Mouse (Mus musculus) kidney, adult 2 months (tissue): ENCODE measurements at regions not wholly inside any gene's neighbourhood (a gene's known extent, or its start where the extent isn't known, plus 50 kb on each side); places are given as distances from the start of the nearest gene placed in this dataset.
A peak's percentile ranks its signal among the peaks of the same experiment; 100 is the strongest.
"Not testable (repeated sequence)": the region's sequence is repeated elsewhere in the genome, so short reads cannot be mapped to it uniquely, and the experiment has no call there.

ENCODE experiments used
- DNase-seq: peaks from one replicate; pipeline ENCODE4 v3.0.0; 2021
- H3K27ac ChIP-seq: fragments of 200-500 bp; 2 replicates; pipeline ENCODE4 v1.5.1; 2012; ENCODE audit warnings: low read depth, low read length, control low read depth, inconsistent platforms; ENCODE audit not compliant: insufficient read depth
- H3K27me3 ChIP-seq: fragments of 200-500 bp; replicated peaks from 2 replicates; pipeline ENCODE4 v1.6.1; 2012; ENCODE audit warnings: mild to moderate bottlenecking, moderate library complexity, low read length, inconsistent platforms; ENCODE audit not compliant: control insufficient read depth, insufficient read depth
- H3K36me3 ChIP-seq: fragments of 200-500 bp; 2 replicates; pipeline ENCODE4 v1.6.1; 2012; ENCODE audit warnings: mild to moderate bottlenecking, moderate library complexity, low read length, inconsistent platforms; ENCODE audit not compliant: control insufficient read depth, insufficient read depth
- H3K4me1 ChIP-seq: fragments of 200-500 bp; 2 replicates; pipeline ENCODE4 v1.6.1; 2011; ENCODE audit warnings: low read length; ENCODE audit not compliant: control insufficient read depth, insufficient read depth
- H3K4me3 ChIP-seq: fragments of 200-500 bp; 2 replicates; pipeline ENCODE4 v1.5.1; 2011; ENCODE audit warnings: mild to moderate bottlenecking, low read depth, low read length, control low read depth; ENCODE audit not compliant: insufficient read depth
- CTCF ChIP-seq: fragments of 200-500 bp; conservative IDR thresholded peaks from 2 replicates; pipeline ENCODE4 v1.5.1; 2011; ENCODE audit warnings: low read depth, mild to moderate bottlenecking, control low read depth, low read length, moderate library complexity, mixed read lengths; ENCODE audit not compliant: insufficient read depth, insufficient read length
- POLR2A ChIP-seq: fragments of 200-500 bp; IDR thresholded peaks from one replicate; pipeline ENCODE4 v1.6.1; 2011; ENCODE audit warnings: low read depth, low read length, control low read depth
- WGBS: fragments of 180-500 bp; shearing (Covaris S2); methylation state at CpG from one replicate; pipeline ENCODE4 v1.1.7; 2018; 5-methylcytosine and 5-hydroxymethylcytosine counted together

DNA sequence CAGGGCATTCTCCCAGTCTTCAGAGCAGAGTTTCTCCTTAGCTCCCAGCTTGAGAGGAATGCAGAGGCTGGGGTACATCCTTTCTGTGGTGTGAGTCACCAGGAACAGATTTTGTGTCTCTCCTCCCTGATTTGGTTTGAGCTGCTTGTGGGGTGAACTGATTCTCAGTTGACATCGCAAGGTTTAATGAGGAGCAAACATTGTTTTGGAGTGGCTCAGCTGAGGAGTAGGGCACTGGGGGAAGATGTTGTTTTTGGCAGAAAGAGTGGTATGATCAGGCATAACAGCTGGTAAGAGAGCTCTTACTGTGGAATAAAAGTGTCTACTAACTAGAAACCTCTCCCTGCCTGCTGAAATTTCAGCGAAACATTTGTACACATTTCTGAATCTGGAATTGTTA, 519.4 kb upstream of the Fam241a start:
- Histone ChIP-seq H3K4me3 (no peak overlapping the region), H3K27me3 (no peaks in the 10 kb centered on the region), H3K36me3 (no peaks in the 10 kb centered on the region), H3K4me1 (no peaks in the 10 kb centered on the region), H3K27ac (no peak overlapping the region)
- WGBS = 50% methylated on average over 2 of the region's 2 CpGs
- no peak for TF ChIP-seq CTCF
- no peak for TF ChIP-seq POLR2A
- DNase-seq = no peak

DNA sequence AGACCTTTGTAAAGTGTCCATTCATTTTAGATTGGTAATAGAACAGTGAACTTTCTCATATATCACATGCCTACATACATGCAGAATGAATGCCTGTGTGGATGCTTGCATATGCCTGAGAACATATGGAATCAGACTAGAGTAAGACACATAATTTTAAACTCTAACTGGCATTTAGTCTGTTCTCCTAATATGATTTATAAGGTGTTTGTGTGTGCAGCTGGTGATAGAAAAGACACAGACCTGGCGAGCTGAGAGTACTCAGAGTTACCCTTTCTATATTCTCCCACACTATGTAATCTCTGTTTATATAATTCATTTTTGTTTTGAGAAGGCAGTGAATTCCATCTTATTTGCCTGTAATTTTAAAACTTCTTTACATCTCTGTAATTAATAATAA, 517.4 kb upstream of the Fam241a start:
- Histone ChIP-seq H3K4me3 (no peak overlapping the region), H3K27me3 (no peaks in the 10 kb centered on the region), H3K36me3 (no peaks in the 10 kb centered on the region), H3K4me1 (no peaks in the 10 kb centered on the region), H3K27ac (no peak overlapping the region)
- WGBS = 71% methylated on average over 1 of the region's 1 CpGs
- no peak for TF ChIP-seq POLR2A
- TF ChIP-seq CTCF = no peak
- DNase-seq = no peak

DNA sequence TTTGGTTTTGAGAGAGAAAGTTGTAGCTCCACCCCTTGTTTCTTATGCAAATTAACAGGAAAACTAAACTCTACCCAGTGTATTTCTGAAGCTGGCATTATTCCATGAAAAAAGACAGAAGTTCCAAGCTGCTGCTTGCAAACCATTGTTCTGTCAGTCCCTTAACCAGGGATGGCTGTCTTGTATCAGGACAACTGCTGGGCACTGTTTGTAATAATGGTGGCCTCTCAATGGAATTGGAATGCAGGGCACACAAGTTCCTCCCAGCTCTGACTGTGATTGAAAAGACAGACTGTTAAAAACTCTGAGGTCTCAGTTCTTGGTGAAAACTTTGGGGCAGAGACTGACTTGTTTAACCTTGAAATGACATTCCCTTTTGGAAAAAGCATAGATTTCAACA, 516.0 kb upstream of the Fam241a start:
- no peak for DNase-seq
- Histone ChIP-seq H3K27ac (no peak overlapping the region), H3K36me3 (no peaks in the 10 kb centered on the region), H3K27me3 (no peaks in the 10 kb centered on the region), H3K4me3 (no peak overlapping the region), H3K4me1 (no peaks in the 10 kb centered on the region)
- no peak for TF ChIP-seq CTCF

DNA sequence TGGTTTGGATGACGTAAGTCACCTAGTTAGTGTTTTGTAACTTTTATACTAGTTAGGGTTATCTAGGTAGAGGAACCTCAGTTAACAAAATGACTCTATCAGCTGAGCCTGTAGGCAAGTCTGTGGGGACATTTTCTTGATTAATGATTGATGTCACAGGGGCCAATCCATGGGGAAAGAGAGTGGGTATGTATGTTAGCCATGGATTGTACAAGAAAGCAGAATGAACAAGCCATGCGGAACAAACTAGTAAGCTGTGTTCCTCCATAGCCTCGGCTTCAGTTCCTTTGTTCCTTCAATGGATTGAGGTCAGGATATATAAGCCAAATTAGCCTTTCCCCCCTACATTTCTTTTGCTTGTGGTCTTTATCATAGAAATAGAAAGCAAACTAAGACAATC, 498.7 kb upstream of the Fam241a start:
- Histone ChIP-seq H3K4me3 (no peak overlapping the region), H3K27ac (no peak overlapping the region), H3K27me3 (no peaks in the 10 kb centered on the region), H3K36me3 (no peaks in the 10 kb centered on the region), H3K4me1 (no peaks in the 10 kb centered on the region)
- 65% methylated on average over 3 of the region's 3 CpGs for WGBS
- TF ChIP-seq CTCF (no peak), POLR2A (no peak)
- no peak for DNase-seq

DNA sequence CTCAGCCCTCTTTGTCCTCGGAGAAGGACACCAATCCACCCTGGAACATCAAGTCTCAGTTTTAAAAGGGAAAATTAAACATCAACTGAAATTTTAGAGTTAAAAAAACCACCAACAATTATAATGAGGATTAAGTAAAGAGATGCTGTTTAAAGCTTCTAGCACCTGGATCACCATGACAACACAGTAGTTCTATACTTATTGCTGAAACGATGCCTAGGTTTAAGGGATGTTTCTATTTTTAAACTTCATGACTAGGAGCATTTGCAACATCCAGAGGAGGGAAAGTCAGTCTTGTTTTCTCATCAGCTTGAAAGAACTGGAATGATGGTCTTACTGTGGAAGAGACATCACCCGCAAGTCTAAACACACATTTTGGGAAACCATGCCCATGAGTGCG, 484.5 kb upstream of the Fam241a start:
- DNase-seq = no peak
- Histone ChIP-seq H3K4me1 (no peaks in the 10 kb centered on the region), H3K36me3 (no peaks in the 10 kb centered on the region), H3K27me3 (no peaks in the 10 kb centered on the region), H3K27ac (no peak overlapping the region), H3K4me3 (no peak overlapping the region)
- WGBS = 84% methylated on average over 4 of the region's 4 CpGs
- TF ChIP-seq CTCF (no peak), POLR2A (no peak)

DNA sequence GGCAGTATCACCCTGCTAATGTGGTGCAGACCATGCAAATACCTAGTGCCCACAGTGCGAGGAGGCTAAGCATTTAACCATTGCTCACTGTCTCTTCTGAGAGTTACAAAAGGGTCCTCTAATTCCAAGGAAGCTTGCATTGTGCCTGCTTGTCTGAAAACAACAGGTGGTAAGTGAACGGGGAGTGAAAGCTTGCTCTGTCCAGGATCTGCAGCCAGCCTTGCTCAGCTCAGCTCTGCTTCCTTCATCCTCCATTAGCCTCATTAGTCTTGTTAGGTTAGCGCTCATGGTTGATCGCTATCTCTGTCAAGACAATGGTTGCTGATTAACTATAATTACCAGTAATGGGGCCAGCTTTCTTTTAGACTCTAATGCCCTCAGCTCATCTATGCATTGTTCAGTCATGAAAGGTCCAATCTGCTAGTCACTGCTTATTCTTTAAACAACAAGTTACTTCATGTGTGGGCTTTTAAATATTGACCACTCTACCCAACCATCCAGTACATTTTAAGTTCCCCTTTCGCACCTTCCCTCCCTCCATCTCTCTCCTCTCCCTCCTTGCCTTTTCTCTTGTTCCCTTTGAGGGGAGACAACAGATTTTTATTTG, 473.5 kb upstream of the Fam241a start:
- H3K36me3 ChIP-seq = no peaks in the 10 kb centered on the region
- DNase-seq = peak; percentile 1
- H3K4me3 ChIP-seq = no peak overlapping the region
- WGBS = 26% methylated on average over 5 of the region's 5 CpGs
- TF ChIP-seq CTCF (no peak), POLR2A (no peak)
- no peaks in the 10 kb centered on the region; the same call in 1 of the 2 replicates for H3K27me3 ChIP-seq
- H3K4me1 ChIP-seq = no peaks in the 10 kb centered on the region
- H3K27ac ChIP-seq = no peak overlapping the region

DNA sequence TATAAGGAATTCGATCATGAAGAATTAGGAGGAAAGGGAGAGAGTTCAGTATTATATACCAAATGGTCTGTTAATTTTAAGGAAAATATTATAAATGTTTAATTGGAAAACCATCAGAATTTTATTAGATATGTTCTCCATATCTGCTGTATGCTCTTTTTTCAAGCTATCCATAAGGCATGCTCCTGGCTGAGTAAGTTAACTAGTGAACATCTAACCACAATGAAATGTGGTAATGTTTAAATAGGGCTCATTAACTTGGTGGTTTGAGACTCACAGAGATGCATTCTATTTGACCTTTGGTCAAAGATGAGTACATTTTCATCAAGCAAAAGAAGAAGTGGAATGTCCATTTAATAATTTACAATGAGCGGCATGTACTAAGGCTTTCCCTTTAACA, 466.2 kb upstream of the Fam241a start:
- TF ChIP-seq POLR2A = no peak
- TF ChIP-seq CTCF = no peak
- Histone ChIP-seq H3K4me3 (no peak overlapping the region), H3K4me1 (no peaks in the 10 kb centered on the region), H3K27me3 (no peaks in the 10 kb centered on the region), H3K36me3 (no peaks in the 10 kb centered on the region), H3K27ac (no peak overlapping the region)
- 78% methylated on average over 2 of the region's 2 CpGs for WGBS
- no peak for DNase-seq

DNA sequence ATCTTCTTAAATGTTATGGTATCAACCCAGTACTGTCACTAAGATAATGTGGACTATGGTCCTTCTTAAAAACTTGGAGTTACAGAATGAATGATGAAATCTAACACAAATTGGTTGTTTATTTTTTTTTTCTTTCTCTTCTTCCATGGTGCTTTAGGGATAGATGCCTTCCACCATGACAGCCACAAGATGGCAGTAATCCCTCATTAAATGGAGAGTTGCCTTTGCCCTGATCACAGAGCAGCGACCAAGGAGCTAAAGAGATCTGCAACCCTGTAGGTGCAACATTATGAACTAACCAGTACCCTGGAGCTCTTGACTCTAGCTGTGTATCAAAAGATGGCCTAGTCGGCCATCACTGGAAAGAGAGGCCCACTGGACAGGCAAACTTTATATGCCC, 453.0 kb upstream of the Fam241a start:
- 6% methylated on average over 2 of the region's 2 CpGs for WGBS
- DNase-seq = peak; percentile 47
- peak; percentile 52 for TF ChIP-seq CTCF
- not testable (repeated sequence) for H3K4me1 ChIP-seq, H3K4me3 ChIP-seq, H3K27me3 ChIP-seq, H3K36me3 ChIP-seq, H3K27ac ChIP-seq
